Mouse (Mus musculus) midbrain, embryonic 15.5 days (tissue): Measurements from ENCODE around the gene Pkp1. TPM values are rescaled to one million over a fixed set of nuclear protein-coding genes. Genes with fewer than 3 reads are reported as not detected.
A peak's percentile ranks its signal among the peaks of the same experiment; 100 is the strongest.

Experiments used
- ATAC-seq: fragments of 200-750 bp; cut with Nextera tagmentation; replicated peaks from 2 replicates; pipeline ENCODE4 v1.8.0; 2017; ENCODE audit warnings: moderate TSS enrichment
- H3K27ac ChIP-seq: fragments of 300-500 bp; sonication (generic); 2 replicates; pipeline ENCODE4 v1.5.1; 2015; ENCODE audit warnings: mild to moderate bottlenecking, inconsistent platforms
- H3K27me3 ChIP-seq: fragments of 300-500 bp; sonication (generic); replicated peaks from 2 replicates; pipeline ENCODE4 v1.6.1; 2015; ENCODE audit warnings: inconsistent platforms
- H3K36me3 ChIP-seq: fragments of 300-500 bp; sonication (generic); replicated peaks from 2 replicates; pipeline ENCODE4 v1.6.1; 2015; ENCODE audit warnings: inconsistent platforms
- H3K4me1 ChIP-seq: fragments of 300-500 bp; sonication (generic); 2 replicates; pipeline ENCODE4 v1.6.1; 2015; ENCODE audit warnings: inconsistent platforms
- H3K4me2 ChIP-seq: fragments of 300-500 bp; sonication (generic); 2 replicates; pipeline ENCODE4 v1.6.1; 2015; ENCODE audit warnings: inconsistent platforms, mild to moderate bottlenecking, moderate library complexity
- H3K4me3 ChIP-seq: fragments of 300-500 bp; sonication (generic); 2 replicates; pipeline ENCODE4 v1.5.1; 2015; ENCODE audit warnings: mild to moderate bottlenecking, inconsistent platforms
- H3K9ac ChIP-seq: fragments of 300-500 bp; sonication (generic); 2 replicates; pipeline ENCODE4 v1.6.1; 2015; ENCODE audit warnings: mild to moderate bottlenecking, inconsistent platforms
- H3K9me3 ChIP-seq: fragments of 300-500 bp; sonication (generic); 2 replicates; pipeline ENCODE4 v1.6.1; 2016; ENCODE audit warnings: inconsistent platforms
- WGBS: fragments of 180-500 bp; shearing (Covaris S2); methylation state at CpG from one replicate; pipeline ENCODE4 v1.1.7; 2015; ENCODE audit warnings: mixed read lengths; 5-methylcytosine and 5-hydroxymethylcytosine counted together
- polyA plus RNA-seq: library from polyadenylated mRNA; unstranded; fragments of >200 nt; fragmentation: Nextera tagmentation; extraction: Ambion mirVana; gene quantifications from 2 replicates; pipeline ENCODE4 v1.2.1, GENCODE M21; 2015

The Pkp1 gene
- polyA plus RNA-seq, 1 experiment from 2014 or later, result 0.25 TPM

DNA sequence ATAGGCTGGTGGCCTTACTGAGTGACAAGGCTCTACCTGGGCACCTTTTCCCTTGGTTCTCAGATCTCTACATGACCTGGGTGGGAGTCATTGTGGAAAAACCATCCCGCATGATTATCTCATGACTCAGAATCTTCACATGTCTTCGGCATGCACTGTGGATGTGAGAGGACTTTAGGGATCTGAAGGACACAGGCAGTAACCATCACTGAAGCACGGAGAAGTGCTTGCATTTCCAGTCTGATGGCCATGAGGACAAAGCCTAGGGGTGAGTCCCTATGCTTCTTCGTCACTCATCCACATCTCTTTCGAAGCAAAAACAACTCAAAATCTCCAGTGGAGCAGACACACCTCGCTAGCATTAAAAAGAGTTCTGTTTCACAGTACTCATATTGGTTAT lies 19.7 kb downstream of the Pkp1 start:
- H3K27ac ChIP-seq, result no peak overlapping the region
- no peak for ATAC-seq
- no peaks in the 10 kb centered on the region for H3K4me1 ChIP-seq
- H3K9ac ChIP-seq, result no peak overlapping the region
- no peak overlapping the region for H3K4me2 ChIP-seq
- no peaks in the 10 kb centered on the region for H3K27me3 ChIP-seq
- H3K36me3 ChIP-seq, result no peaks in the 10 kb centered on the region
- 89% methylated on average over 6 of the region's 6 CpGs for WGBS
- no peaks in the 10 kb centered on the region for H3K9me3 ChIP-seq
- no peak overlapping the region for H3K4me3 ChIP-seq

DNA sequence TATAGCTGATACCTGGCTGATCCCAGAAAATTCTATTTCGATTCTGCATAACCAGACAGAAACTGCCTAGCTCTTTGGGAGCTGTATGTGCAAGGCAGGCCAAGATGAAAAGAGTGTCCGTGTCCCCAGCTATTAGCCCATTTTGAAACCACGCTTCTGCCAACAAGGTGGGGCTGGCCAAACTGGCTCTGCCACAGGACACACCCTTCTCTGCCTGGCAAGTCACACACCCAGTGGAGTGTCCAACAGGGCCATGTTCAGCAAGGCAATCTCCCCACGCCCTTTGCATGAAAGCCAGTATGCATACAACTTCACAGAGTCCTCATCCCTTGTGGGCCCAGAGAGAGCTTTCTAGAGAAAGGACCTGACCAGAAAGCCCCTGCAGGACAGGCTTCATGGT lies 23.6 kb downstream of the Pkp1 start:
- 90% methylated on average over 4 of the region's 4 CpGs for WGBS

DNA sequence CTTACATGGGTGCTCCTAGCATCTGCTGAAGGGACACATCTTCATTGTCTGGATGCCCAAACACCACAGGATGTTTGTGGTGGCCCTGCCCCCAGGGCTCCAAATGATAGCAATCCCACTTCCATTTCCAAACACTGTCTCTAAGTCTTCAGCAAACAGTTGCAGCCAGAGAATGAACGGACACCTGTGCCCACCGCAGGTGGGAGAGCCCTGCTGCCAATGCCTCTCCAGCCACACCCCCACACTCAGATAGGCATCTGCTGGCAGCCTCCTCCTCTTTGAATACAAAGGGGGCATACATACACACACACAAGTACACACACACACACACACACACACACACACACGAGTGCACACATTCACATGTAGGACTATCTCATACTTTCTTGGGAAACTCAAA lies 25.6 kb downstream of the Pkp1 start:
- Histone ChIP-seq H3K27ac (no peak overlapping the region), H3K4me2 (no peak overlapping the region), H3K4me1 (no peaks in the 10 kb centered on the region), H3K9me3 (no peaks in the 10 kb centered on the region), H3K9ac (no peak overlapping the region), H3K4me3 (no peak overlapping the region), H3K36me3 (no peaks in the 10 kb centered on the region), H3K27me3 (no peaks in the 10 kb centered on the region)
- no peak for ATAC-seq
- 90% methylated on average over 3 of the region's 3 CpGs for WGBS

More for the DNA sequence above, 23.6 kb downstream of the Pkp1 start:
- Histone ChIP-seq H3K9me3 (no peaks in the 10 kb centered on the region), H3K36me3 (no peaks in the 10 kb centered on the region), H3K4me2 (no peak overlapping the region), H3K9ac (no peak overlapping the region), H3K4me3 (no peak overlapping the region), H3K4me1 (no peaks in the 10 kb centered on the region), H3K27me3 (no peaks in the 10 kb centered on the region), H3K27ac (no peak overlapping the region)
- ATAC-seq, result no peak

GRCm38 (mm10) chr1:135892764-135893163 lies 26.2 kb downstream of the Pkp1 start:
- H3K9me3 ChIP-seq, result no peaks in the 10 kb centered on the region
- H3K4me1 ChIP-seq, result no peaks in the 10 kb centered on the region
- no peaks in the 10 kb centered on the region for H3K36me3 ChIP-seq
- 81% methylated on average over 6 of the region's 6 CpGs for WGBS
- no peak overlapping the region for H3K4me3 ChIP-seq
- H3K4me2 ChIP-seq, result no peak overlapping the region
- no peaks in the 10 kb centered on the region for H3K27me3 ChIP-seq
- ATAC-seq, result no peak
- no peak overlapping the region for H3K9ac ChIP-seq
- no peak overlapping the region for H3K27ac ChIP-seq

GRCm38 (mm10) chr1:135892233-135892632 lies 26.8 kb downstream of the Pkp1 start:
- Histone ChIP-seq H3K4me3 (no peak overlapping the region), H3K36me3 (no peaks in the 10 kb centered on the region), H3K9ac (no peak overlapping the region), H3K9me3 (no peaks in the 10 kb centered on the region), H3K4me2 (no peak overlapping the region), H3K4me1 (no peaks in the 10 kb centered on the region), H3K27ac (no peak overlapping the region), H3K27me3 (no peaks in the 10 kb centered on the region)
- ATAC-seq, result no peak
- WGBS, result 61% methylated on average over 6 of the region's 6 CpGs

DNA sequence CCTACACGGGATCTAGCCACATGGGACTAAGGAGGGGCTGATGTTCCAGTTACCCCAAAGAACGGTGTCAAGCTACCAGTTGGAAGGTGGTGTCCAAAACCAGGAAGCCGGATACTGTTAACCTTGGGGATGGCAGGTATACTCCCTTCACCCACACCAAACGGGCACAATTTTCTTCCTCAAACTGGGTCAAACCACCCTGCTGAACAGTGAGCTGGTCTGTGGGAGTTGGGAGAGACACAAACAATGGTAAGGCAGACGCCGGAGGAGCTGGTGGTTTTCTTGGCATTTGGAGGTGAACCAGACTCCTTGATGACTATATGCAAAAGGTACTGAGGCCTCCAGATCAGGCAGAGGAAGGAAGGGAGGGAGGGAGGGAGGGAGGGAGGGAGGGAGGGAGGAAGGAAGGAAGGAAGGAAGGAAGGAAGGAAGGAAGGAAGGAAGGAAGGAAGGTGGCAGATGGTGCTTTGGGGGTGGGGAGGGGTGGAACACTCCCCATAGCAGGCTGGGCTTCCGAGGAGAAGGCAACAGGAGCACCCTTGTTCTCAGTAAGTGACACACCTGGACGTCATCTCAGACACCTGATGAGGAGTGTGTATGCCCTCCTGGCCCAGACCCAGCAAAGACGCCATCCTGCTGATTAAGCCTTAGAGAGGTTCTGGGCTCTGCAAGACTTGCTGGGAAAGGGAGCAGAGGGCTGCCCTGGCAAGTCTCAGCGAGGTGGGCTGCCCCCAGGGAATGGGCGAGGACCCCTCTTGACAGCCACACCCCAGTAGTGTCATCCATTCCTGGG lies 27.4 kb downstream of the Pkp1 start:
- Histone ChIP-seq H3K4me2 (no peak overlapping the region), H3K4me1 (no peaks in the 10 kb centered on the region), H3K9me3 (no peaks in the 10 kb centered on the region), H3K27ac (no peak overlapping the region), H3K9ac (no peak overlapping the region), H3K36me3 (no peaks in the 10 kb centered on the region), H3K27me3 (no peaks in the 10 kb centered on the region), H3K4me3 (no peak overlapping the region)
- 82% methylated on average over 11 of the region's 11 CpGs for WGBS
- ATAC-seq, result no peak

DNA sequence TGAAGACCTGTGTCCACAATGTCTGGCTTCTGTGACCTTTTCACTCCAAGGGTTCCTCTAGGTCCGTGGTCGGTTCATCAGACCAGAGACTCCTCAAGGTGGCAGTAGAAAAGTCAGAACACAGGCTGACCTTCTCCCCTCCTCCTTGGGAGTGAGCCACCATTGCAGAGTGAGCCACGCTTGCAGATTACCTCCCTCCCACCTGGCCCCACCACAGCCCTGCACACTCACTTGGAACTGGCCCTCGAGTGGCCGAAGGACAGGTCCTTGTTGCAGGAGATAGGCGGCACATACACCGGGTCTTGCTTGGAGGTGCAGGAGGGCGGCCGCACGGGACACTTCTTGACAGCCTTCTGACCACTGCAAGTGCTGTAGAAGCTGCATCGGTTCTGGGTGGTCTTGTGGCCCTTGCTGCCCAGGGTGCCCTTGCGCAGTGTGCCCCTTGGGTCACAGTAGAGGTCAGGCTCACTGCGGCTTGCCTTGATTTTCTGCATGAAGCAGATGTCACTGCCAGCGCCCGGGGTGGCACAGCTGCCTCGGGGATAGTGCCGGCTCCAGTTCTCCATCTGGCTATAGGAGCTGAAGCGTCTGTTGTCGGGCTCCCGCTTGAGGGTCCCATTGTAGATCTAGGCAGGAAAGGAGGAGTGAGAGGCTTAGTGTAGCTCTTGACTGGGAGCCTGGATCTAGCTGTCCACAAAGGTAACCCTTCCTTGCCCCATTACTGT lies 29.4 kb downstream of the Pkp1 start:
- no peak overlapping the region for H3K4me2 ChIP-seq
- no peaks in the 10 kb centered on the region for H3K27me3 ChIP-seq
- H3K4me1 ChIP-seq, result no peaks in the 10 kb centered on the region
- ATAC-seq, result no peak
- no peak overlapping the region for H3K4me3 ChIP-seq
- WGBS, result 74% methylated on average over 20 of the region's 20 CpGs
- H3K36me3 ChIP-seq, result no peaks in the 10 kb centered on the region
- no peak overlapping the region for H3K27ac ChIP-seq
- H3K9me3 ChIP-seq, result no peaks in the 10 kb centered on the region
- no peak overlapping the region for H3K9ac ChIP-seq

DNA sequence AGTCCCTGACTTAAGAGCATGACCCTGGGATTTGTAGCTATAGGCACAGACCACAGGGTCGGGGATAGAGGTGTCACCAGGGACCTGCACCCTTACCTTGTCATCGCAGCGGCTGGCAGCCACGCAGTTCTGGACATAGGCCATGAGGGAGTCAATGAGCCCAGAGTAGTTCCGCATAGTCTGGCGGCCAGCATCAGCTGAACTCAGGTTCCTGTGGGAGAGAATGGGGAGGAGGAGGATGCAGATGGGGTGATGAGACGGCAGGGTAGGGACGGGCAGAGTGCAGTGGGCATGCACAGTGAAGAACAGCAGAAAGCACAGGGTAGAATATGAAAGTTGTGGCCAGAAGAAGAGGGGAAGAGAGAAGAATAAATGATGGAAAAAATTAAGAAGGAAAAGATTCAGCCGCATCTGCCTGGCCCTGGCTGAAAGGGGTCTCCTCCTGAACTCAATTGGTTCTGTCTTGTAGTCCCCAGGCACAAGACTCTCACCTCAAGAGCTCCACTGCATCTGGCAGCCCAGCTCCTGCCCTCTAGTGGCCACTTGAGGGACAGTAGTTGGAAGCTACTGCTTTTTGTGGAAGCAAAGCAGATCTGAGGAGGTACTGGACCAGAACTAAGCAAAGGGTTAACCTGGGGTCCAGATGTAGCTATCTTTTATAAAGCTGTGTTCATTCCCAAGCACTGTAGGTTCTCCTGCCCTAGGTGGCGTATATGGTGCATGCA lies 36.5 kb downstream of the Pkp1 start:
- H3K27me3 ChIP-seq, result no peaks in the 10 kb centered on the region
- 0 out of 2 replicates have a peak, but pooled peaks have one; percentile 56 for ATAC-seq
- H3K4me1 ChIP-seq, result no peaks in the 10 kb centered on the region
- H3K4me3 ChIP-seq, result no peak overlapping the region
- H3K9ac ChIP-seq, result no peak overlapping the region
- no peaks in the 10 kb centered on the region for H3K9me3 ChIP-seq
- no peaks in the 10 kb centered on the region for H3K36me3 ChIP-seq
- no peak overlapping the region for H3K27ac ChIP-seq
- WGBS, result 75% methylated on average over 10 of the region's 10 CpGs
- no peak overlapping the region for H3K4me2 ChIP-seq

- Histone ChIP-seq H3K4me3 (no peak overlapping the region), H3K27me3 (no peaks in the 10 kb centered on the region), H3K9me3 (no peaks in the 10 kb centered on the region), H3K36me3 (no peaks in the 10 kb centered on the region), H3K27ac (no peak overlapping the region), H3K9ac (no peak overlapping the region), H3K4me1 (no peaks in the 10 kb centered on the region), H3K4me2 (no peak overlapping the region)
- no peak for ATAC-seq
- WGBS, result 79% methylated on average over 2 of the region's 2 CpGs
These were observed 41.8 kb downstream of the Pkp1 start for GRCm38 (mm10) chr1:135877248-135877647.

GRCm38 (mm10) chr1:135872991-135873390 lies 46.0 kb downstream of the Pkp1 start:
- H3K27ac ChIP-seq, result no peak overlapping the region
- ATAC-seq, result no peak

GRCm38 (mm10) chr1:135868570-135868969 lies 50.4 kb downstream of the Pkp1 start:
- no peak for ATAC-seq
- H3K27ac ChIP-seq, result no peak overlapping the region
- H3K27me3 ChIP-seq, result no peaks in the 10 kb centered on the region
- no peaks in the 10 kb centered on the region for H3K4me1 ChIP-seq
- H3K4me3 ChIP-seq, result no peak overlapping the region
- H3K9ac ChIP-seq, result no peak overlapping the region
- 94% methylated on average over 6 of the region's 6 CpGs for WGBS
- H3K4me2 ChIP-seq, result no peak overlapping the region
- H3K9me3 ChIP-seq, result no peaks in the 10 kb centered on the region
- no peaks in the 10 kb centered on the region for H3K36me3 ChIP-seq

More at GRCm38 (mm10) chr1:135872991-135873390, 46.0 kb downstream of the Pkp1 start:
- WGBS, result 91% methylated on average over 4 of the region's 4 CpGs
- no peaks in the 10 kb centered on the region for H3K36me3 ChIP-seq
- H3K4me3 ChIP-seq, result no peak overlapping the region
- H3K9me3 ChIP-seq, result no peaks in the 10 kb centered on the region
- H3K4me1 ChIP-seq, result no peaks in the 10 kb centered on the region
- no peak overlapping the region for H3K4me2 ChIP-seq
- no peaks in the 10 kb centered on the region for H3K27me3 ChIP-seq
- H3K9ac ChIP-seq, result no peak overlapping the region

DNA sequence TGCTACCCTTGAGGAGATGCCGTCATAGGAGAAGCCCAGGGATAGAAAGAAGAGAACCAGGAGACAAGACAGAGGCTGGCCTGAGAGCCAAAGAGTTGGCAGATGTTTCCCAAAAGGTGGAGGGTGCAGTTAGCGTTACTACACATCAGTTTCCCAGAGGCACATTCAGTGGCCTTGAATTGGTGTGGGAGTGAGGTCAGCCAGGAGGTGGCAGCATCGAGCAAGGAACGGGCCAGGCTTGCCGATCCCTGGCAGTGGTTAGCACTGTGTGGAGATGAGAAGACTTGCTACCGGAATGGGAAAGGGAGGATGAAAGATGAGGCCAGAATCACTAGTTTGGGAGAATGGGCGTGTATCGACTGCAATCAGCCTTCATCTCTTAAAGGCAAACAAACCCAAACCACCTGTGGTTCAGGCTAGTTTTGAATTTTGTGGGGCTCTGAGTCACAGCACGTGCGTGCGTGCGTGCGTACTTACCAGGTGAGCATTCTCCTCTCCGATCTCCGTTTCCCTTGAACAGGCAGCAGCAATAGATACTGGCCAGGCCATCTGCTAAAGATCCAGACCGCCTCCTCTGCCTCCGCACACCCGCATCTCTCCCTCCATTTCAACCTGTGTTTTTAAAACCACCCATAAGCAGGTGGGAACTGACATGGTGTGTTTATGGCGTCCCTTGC lies 53.4 kb downstream of the Pkp1 start:
- Histone ChIP-seq H3K9me3 (no peaks in the 10 kb centered on the region), H3K4me2 (no peak overlapping the region), H3K36me3 (no peaks in the 10 kb centered on the region), H3K27me3 (no peaks in the 10 kb centered on the region), H3K9ac (no peak overlapping the region), H3K27ac (no peak overlapping the region), H3K4me3 (no peak overlapping the region), H3K4me1 (no peaks in the 10 kb centered on the region)
- WGBS, result 53% methylated on average over 19 of the region's 19 CpGs
- ATAC-seq, result peak; percentile 78
